Mouse (Mus musculus) layer of hippocampus, postnatal 10 days (tissue): ENCODE measurements around the gene Rpusd3. TPM values are rescaled to one million over a fixed set of nuclear protein-coding genes. Genes with fewer than 3 reads are reported as not detected.

Source experiments
- DNase-seq, 2 experiments: peaks; one replicate each; pipeline ENCODE4 v3.0.0; 2021; ENCODE audit warnings: low spot score in 2 of 2
- total RNA-seq, 2 experiments: library from RNA; stranded (reverse); gene quantifications; 2 replicates each; pipeline ENCODE4 v1.2.3; 2021

Gene Rpusd3
- total RNA-seq, 2 experiments from 2014 or later = 21.3 to 26.9 TPM

GRCm38 (mm10) chr6:113430846-113431245 lies 11.7 kb upstream of the Rpusd3 start:
- DNase-seq = no peak

DNA sequence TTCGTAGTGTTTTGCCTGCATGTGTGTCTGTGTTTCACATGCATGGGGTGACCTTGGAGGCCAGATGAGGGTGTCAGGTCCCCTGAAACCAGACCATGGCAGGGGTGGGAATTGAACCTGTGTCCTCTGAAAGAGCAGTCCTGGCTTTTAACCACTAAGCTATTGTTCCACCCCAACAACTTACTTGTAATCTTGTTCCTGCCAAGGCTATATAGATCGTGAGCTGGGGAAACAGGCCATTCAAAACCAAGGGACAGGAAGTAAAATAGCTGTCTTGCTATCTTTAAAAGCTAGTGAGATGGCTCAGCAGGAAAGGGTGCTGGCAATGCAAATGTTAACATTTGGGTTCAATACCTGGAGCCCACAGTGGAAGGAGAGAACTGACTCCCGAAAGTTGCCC lies 10.8 kb upstream of the Rpusd3 start:
- no peak for DNase-seq

DNA sequence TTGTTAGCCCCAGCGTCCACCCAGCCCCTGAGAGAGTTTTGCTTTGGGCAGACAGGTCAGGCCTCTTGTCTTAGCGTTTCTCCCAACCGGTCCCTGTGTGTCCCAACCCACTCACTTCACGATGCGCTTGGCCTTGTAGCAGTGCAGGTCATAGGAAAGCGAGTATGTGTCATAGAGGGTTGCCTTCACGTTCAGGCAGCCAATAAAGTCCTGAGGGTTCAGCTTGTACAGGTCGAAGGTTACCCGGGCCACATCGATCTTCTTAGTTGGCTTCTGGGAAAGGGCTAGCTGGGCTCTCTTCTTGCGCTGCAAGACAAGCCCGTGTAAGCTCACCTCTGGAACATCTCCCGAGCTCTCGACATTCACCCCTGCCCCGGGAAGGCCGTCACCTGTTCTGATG lies 8.9 kb upstream of the Rpusd3 start:
- no peak for DNase-seq

- DNase-seq = peak in 1 of 2 experiments; percentile 46
These were observed 8.3 kb upstream of the Rpusd3 start for GRCm38 (mm10) chr6:113427397-113427796.

DNA sequence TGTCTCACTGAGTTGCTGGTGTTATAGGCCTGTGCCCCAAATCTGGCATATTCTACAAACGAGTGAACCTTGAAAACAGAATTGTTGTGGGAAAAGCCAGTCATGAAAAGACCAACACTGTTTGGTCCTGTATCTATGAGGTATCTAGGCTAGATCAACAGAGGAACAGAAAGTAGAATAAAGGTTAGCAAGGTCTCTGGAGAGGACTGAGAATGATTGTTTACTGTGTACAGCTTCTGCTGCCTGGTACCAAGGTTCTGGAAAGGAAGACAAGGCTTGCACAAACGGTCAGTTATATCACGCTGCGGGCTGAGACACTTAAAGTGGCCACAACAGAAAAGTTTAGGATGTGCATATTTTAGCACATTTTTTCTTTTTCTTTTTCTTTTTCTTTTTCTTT lies 7.6 kb upstream of the Rpusd3 start:
- no peak for DNase-seq

DNA sequence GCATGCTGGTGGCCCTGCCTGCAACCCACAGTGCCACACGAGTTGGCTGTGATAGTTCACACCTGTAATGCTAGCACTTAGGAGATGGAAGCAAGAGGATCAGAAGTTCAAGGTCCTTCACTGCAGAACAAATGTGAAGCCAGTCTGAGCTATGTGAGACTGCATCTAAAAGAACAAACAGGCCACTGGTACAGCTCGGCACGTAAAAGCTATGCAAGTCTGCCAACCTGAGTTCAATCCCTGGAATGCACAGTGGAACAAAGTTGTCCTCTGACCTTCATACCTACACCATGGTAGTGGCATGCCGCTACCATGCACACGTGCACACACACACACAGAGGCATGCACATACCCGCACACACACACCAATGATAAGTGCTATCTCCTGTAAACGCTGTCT lies 5.0 kb upstream of the Rpusd3 start:
- no peak for DNase-seq

DNA sequence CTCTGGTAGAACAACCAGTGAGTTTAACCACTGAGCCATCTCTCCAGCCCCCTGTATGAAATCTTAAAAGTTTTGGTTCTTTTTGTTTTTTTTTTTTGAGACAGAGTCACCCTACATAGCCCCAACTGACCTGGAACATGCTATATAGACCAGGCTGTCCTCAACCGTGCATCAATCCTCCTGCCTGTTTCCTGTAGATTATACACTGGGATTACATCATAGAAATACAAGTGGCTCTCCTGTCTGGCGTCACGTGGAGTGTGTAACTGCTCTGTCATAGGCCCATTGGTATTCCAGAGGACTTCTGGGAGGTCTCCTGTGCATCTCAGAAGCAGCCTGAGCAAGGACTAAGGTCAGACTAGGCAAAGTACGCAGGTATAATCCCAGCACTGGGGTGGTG lies 3.9 kb upstream of the Rpusd3 start:
- no peak for DNase-seq

GRCm38 (mm10) chr6:113418441-113419198 lies 520 bp downstream of the Rpusd3 start:
- DNase-seq = peak in 1 of 2 experiments; percentile 48

GRCm38 (mm10) chr6:113416416-113416815 lies 2.7 kb downstream of the Rpusd3 start:
- DNase-seq = no peak

DNA sequence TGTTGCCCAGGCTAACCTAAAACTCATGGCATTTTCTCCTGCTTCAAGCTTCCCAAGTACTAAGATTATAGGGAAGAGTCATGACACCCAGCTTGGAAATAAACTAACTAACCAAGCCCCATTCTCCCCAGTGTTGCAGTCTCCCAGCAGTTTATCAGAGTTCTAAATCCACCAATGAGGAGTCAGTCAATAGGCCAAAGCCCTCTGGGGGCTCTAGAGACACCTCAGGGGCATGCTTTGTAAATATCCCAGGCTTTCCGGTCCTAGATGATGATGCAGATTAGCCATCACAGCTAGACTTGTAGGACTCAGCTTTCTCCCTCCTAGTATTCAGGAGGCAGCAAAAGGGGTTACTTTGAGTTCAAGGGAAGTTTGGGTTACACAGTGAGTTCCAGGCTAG lies 9.1 kb downstream of the Rpusd3 start:
- DNase-seq = no peak

DNA sequence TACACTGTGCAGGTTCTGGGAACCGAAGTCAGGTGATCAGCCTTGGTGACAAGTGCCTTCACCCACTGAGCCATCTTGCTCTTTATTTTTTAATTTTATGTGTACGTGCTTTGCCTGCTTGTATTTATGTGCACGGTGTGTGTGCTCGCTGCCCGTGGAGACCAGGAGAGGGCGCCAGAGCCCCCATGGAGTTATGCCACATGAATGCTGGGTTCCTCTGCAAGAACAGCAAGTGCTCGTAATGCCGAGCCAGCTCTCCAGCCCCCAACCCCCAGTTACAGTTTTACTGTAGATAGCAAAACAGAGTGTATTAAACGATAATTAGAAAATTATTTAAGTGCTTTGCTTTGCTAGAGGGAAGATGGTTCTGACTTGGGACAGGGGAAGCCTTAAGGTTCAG lies 12.5 kb downstream of the Rpusd3 start:
- DNase-seq = peak; percentile 52 to 55

- no peak for DNase-seq
These were observed 13.7 kb downstream of the Rpusd3 start for GRCm38 (mm10) chr6:113405483-113405882.

DNA sequence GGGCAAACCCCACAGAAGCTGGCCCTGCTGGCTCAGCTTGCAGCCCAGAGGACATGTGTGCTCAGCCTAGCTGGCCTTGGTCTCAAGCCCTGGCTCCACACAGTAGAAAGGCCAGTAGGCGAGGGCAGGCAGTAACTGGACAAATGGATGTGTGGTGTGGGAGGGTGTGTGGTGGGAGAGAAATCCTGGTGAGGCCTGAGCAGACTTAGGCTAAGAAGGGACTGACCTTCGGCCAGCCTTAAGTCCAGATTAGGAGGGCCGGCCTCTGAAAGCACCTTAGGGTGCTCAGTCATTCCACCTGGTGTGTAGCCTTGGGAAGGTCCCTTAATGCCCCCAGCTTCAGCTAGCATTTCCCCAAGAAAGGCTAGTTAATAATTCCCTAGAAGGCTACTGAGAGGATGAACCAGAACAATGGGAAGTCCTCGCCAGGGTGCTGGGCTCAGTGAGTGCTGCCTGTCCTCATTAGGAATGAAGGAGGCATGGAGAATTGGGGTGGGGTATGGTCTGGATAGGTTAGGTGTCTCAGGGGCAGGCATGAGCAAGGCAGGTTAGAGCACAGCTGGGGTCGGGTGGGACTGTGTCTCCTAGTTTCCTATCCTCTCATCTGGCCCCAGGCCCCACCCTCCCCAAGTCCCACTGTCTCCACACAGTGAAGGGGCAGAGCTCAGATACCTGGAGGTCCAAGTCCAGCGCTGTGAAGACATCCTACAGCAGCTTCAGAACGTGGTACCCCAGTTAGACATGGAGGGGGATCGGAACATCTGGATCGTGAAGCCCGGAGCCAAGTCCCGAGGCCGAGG lies 14.3 kb downstream of the Rpusd3 start:
- no peak for DNase-seq

DNA sequence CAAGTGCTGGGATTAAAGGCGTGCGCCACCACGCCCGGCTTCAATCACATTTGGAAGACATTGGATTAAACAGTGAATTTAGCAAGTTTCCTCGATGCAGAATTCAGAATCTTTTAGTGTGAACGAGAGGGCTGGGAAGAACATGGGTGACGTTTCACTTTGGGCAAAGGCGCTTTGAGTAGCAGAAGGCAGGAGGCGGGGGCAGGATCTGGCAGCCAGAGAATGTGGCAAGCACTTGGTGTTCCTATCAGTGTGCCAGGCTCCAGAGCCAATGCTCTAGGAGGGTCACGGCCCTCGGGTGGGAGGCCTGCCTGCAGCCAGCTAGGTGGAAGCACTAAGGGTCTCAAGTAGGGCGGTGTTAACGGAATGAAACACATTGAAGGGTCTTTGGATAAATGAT lies 17.0 kb downstream of the Rpusd3 start:
- peak; percentile 44 to 50 for DNase-seq

DNA sequence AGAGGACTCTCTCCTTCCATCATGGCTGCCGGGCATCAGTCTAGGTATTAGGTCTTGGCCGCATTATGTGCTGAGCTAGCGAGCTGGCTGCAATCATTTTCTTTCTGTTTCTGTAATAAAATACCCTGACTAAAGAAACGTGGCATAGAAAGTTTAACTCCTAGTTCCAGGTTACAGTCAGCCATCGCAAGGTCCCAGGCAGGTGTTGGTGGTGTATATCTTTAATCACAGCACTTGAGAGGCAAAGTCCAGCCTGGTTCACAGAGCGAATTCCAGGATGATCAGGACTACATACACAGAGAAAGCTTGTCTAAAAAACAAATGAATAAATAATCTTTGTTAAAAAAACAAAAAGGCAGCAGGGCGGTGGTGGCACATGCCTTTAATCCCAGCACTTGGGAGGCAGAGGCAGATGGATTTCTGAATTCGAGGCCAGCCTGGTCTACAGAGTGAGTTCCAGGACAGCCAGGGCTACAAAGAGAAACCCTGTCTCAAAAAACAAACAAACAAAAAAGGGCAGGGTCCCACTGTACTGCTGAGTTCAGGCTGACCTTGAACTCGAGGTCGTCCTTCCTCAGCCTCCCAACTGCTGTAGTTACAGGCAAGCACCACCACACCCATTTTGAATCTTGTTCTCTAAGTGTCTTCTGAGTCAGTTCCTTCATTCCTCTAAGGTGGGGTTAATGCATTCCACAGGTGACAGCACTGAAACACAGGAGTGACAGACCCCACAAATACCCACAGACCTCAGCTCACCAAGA lies 22.7 kb downstream of the Rpusd3 start:
- no peak for DNase-seq

DNA sequence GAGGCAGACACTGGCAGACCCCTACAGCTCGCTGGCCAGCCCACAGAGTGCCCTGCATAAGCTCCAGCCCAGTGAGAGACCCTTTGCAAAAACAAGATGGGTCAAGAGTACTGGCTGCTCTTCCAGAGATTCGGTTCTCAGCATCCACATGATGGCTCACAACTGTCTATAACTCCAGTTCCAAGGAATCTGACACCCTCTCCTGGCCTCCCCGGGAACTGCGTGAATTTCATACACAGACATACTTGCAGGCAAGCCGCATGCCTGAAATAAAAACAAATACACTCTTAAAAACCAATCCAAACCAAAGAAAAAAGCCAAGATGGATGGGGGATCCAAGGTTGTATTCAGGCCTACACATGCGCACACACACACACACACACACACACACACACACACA lies 23.6 kb downstream of the Rpusd3 start:
- DNase-seq = no peak

DNA sequence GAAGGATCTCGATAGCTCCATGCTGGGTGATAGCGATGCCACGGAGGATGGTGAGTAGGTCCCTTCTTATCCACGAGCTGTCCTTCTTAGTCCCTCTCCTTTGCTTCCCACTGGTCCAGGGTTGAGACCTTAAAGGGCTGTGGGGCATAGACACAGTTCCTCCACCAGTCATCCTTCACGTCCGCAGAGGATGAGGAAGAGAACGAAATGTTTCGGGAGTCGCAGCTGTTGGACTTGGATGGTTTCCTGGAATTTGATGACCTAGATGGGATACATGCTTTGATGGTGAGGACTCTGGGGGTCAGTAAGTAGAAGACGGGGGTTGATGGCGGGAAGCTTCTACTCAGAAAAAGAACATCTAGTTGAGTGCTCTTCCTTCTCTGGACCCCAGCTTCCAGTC lies 24.3 kb downstream of the Rpusd3 start:
- no peak for DNase-seq

DNA sequence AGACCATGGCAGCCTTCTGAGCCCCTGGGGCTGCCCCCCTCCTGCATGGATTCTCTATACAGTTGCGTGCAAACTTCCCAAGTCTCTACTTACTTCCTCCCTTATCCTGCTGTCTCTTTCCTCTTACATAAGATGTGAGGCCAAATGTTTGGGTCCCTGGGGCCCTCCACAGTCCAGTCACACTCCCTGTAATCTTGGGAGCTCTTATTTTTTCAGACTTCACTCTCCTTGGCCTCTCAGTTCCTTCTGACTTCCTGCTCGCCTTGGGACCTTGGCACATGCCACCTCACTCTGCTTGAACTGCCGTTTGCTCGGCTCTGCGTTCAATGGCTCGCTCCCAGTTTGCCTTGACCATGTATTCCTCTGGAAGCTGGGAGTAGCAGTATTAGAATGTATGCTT lies 25.2 kb downstream of the Rpusd3 start:
- DNase-seq = no peak

- DNase-seq = peak; percentile 71 to 73
These were observed 26.6 kb downstream of the Rpusd3 start for GRCm38 (mm10) chr6:113392387-113393071.

GRCm38 (mm10) chr6:113392015-113392386 lies 27.1 kb downstream of the Rpusd3 start:
- no peak for DNase-seq

- no peak for DNase-seq
These were observed 28.4 kb downstream of the Rpusd3 start for GRCm38 (mm10) chr6:113390715-113391114.
